ENCODE assay signal across 20 mouse cellular contexts in genomic region chr17:88318936-88319335, GRCm38 (mm10).
DNase-seq lines count a peak whose midpoint lies in the region; ATAC-seq and TF ChIP-seq lines count a peak whose summit lies in the region.
"Had no signal": no experiment of that assay in that cellular context is flagged by ENCODE, and none has a peak within 500 bp of the region (broad histone marks: within the 10 kb centered on the region; RNA-seq: fewer than 3 reads in every experiment).

No protein-coding gene starts in this region.

- 70% methylated on average over 5 of the region's 5 CpGs for WGBS in kidney, embryonic 15.5 days

- 0 out of 2 replicates have a peak, but pooled peaks have one; percentile 17 for ATAC-seq in kidney, embryonic 15.5 days (replicated peaks; ENCODE audit: low FRiP score)
- ATAC-seq: forebrain, embryonic 14.5 days; forebrain, embryonic 16.5 days had no signal

- intact Hi-C loops in gastrocnemius, adult 2 months (cut with DNase I), result no loop called here

- peaks cover 7% of the 10 kb centered on the region; the same call in 1 of the 2 replicates for H3K4me1 ChIP-seq in kidney, embryonic 15.5 days
- H3K4me1 ChIP-seq: embryonic facial prominence, embryonic 10.5 days; embryonic facial prominence, embryonic 12.5 days; forebrain, embryonic 10.5 days had no signal

- no peak overlapping the region for H3ac ChIP-seq in myocyte (ENCODE audit: control insufficient read depth, insufficient read length)

- no peak overlapping the region for H3K9ac ChIP-seq in kidney, embryonic 15.5 days
- H3K9ac ChIP-seq: embryonic facial prominence, embryonic 12.5 days; forebrain, embryonic 12.5 days had no signal

- H3K27ac ChIP-seq in gastrocnemius, adult 2 months, result peak overlapping the region; percentile 28
- no peak overlapping the region for H3K27ac ChIP-seq in kidney, embryonic 15.5 days
- H3K27ac ChIP-seq: embryonic facial prominence, embryonic 10.5 days; embryonic facial prominence, embryonic 12.5 days; forebrain, embryonic 10.5 days; forebrain, embryonic 12.5 days had no signal

- H3K79me2 ChIP-seq in myocyte (ENCODE audit: control insufficient read depth, insufficient read depth), result no peaks in the 10 kb centered on the region

- H3K4me2 ChIP-seq in kidney, embryonic 15.5 days, result no peak overlapping the region
- peak overlapping the region; percentile 60 for H3K4me2 ChIP-seq in myocyte (ENCODE audit: low read depth)
- H3K4me2 ChIP-seq: embryonic facial prominence, embryonic 12.5 days; forebrain, embryonic 12.5 days had no signal

- no peaks in the 10 kb centered on the region for H3K27me3 ChIP-seq in kidney, embryonic 15.5 days
- no peaks in the 10 kb centered on the region for H3K27me3 ChIP-seq in myocyte (ENCODE audit: control insufficient read depth, insufficient read depth, insufficient read length)

- H3K36me3 ChIP-seq in kidney, embryonic 15.5 days, result no peaks in the 10 kb centered on the region
- H3K36me3 ChIP-seq in myocyte (ENCODE audit: control insufficient read depth, insufficient read depth), result no peaks in the 10 kb centered on the region
- H3K36me3 ChIP-seq: embryonic facial prominence, embryonic 10.5 days; embryonic facial prominence, embryonic 12.5 days; forebrain, embryonic 10.5 days; forebrain, embryonic 12.5 days had no signal

- DNase-seq in gastrocnemius, adult 2 months, result no peak
- no peak for DNase-seq in gastrocnemius, postnatal 10 days
- DNase-seq in kidney, adult 18-20 months, result no peak
- peak; percentile 18 for DNase-seq in 3134 (ENCODE audit: extremely low read depth, insufficient read length, low spot score)
- no peak for DNase-seq in testis, postnatal 10 days (ENCODE audit: low spot score)
- DNase-seq: adrenal gland, adult 8-10 months; cerebellum, adult 11-12 months; cerebellum, adult 2 months; cerebellum, adult 9-10 months; cerebellum, postnatal 10 days; cerebellum, postnatal 25 days had no signal

- no peak for TF ChIP-seq CTCF in gastrocnemius, adult 2 months (IDR thresholded peaks at IDR 0.05)

- no peak for TF ChIP-seq POLR2A in myocyte (IDR thresholded peaks at IDR 0.05; ENCODE audit: insufficient read length, low read depth)

- H3K4me3 ChIP-seq in gastrocnemius, adult 2 months, result no peak overlapping the region
- no peak overlapping the region for H3K4me3 ChIP-seq in kidney, embryonic 15.5 days (replicated peaks)
- no peak overlapping the region for H3K4me3 ChIP-seq in myocyte
- H3K4me3 ChIP-seq: embryonic facial prominence, embryonic 10.5 days; embryonic facial prominence, embryonic 12.5 days; erythroblast, embryonic 14.5 days; forebrain, embryonic 10.5 days; forebrain, embryonic 12.5 days had no signal

- no peaks in the 10 kb centered on the region for H3K9me3 ChIP-seq in kidney, embryonic 15.5 days (replicated peaks)
- H3K9me3 ChIP-seq: embryonic facial prominence, embryonic 12.5 days; forebrain, embryonic 10.5 days; forebrain, embryonic 12.5 days had no signal

TF ChIP-seq in myocyte, 11 proteins besides CTCF, POLR2A, EP300 and RAD21:
- no peak for TF ChIP-seq MAX (IDR thresholded peaks at IDR 0.05; ENCODE audit: low read depth)
- no peak for TF ChIP-seq MYOD1 (IDR thresholded peaks at IDR 0.05; ENCODE audit: control insufficient read depth in 1 of 3, insufficient read length in 2 of 3, low read depth in 2 of 3)
- no peak for TF ChIP-seq E2F4 (IDR thresholded peaks at IDR 0.05; ENCODE audit: insufficient read depth)
- no peak for TF ChIP-seq TCF3 (IDR thresholded peaks at IDR 0.05; ENCODE audit: insufficient read length, low read depth)
- TF ChIP-seq REST (IDR thresholded peaks at IDR 0.05; ENCODE audit: insufficient read depth, insufficient read length), result no peak
- TF ChIP-seq CEBPB (IDR thresholded peaks at IDR 0.05; ENCODE audit: insufficient read depth, poor library complexity, severe bottlenecking), result no peak
- no peak for TF ChIP-seq SRF (IDR thresholded peaks at IDR 0.05; ENCODE audit: control insufficient read depth, insufficient read length, low read depth)
- no peak for TF ChIP-seq TCF12 (IDR thresholded peaks at IDR 0.05; ENCODE audit: insufficient read depth, poor library complexity, severe bottlenecking)
- TF ChIP-seq USF1 (IDR thresholded peaks at IDR 0.05; ENCODE audit: low read depth), result no peak
- TF ChIP-seq MYOG (IDR thresholded peaks at IDR 0.05; ENCODE audit: control insufficient read depth in 1 of 3, insufficient read depth in 1 of 3, insufficient read length in 2 of 3, low read depth in 2 of 3), result no peak
TF ChIP-seq in myocyte: peak in this region for 0.
